Mouse (Mus musculus) embryo, embryonic 11.5 days (tissue): ENCODE data around the gene Psme2.
A peak's percentile ranks its signal among the peaks of the same experiment; 100 is the strongest.

Experiments
- DNase-seq: peaks from one replicate; pipeline ENCODE4 v3.0.0-alpha.2; 2012; ENCODE audit warnings: low read depth, low spot score

Gene Psme2

GRCm38 (mm10) chr14:55596036-55596690 lies 5.2 kb upstream of the Psme2 start:
- DNase-seq = no peak

GRCm38 (mm10) chr14:55592226-55592625 lies 1.3 kb upstream of the Psme2 start:
- DNase-seq = no peak

- DNase-seq = peak; percentile 81
Observed at GRCm38 (mm10) chr14:55591331-55591891, 498 bp upstream of the Psme2 start, which contains the start of gene Rnf31. Rnf31 (plus strand) TSS chr14:55591708.

- DNase-seq = no peak
Observed at GRCm38 (mm10) chr14:55589771-55590448, 1.0 kb downstream of the Psme2 start.

- no peak for DNase-seq
Observed at GRCm38 (mm10) chr14:55589271-55589670, 1.6 kb downstream of the Psme2 start.

GRCm38 (mm10) chr14:55586149-55586548 lies 4.8 kb downstream of the Psme2 start:
- no peak for DNase-seq

GRCm38 (mm10) chr14:55585566-55585960 lies 5.3 kb downstream of the Psme2 start:
- no peak for DNase-seq

GRCm38 (mm10) chr14:55584702-55585565 lies 6.0 kb downstream of the Psme2 start, which contains the start of gene Emc9:
Emc9 (minus strand) TSS chr14:55585302.
- DNase-seq = no peak

- no peak for DNase-seq
Observed at GRCm38 (mm10) chr14:55584303-55584701, 6.6 kb downstream of the Psme2 start.

GRCm38 (mm10) chr14:55581981-55582681 lies 8.8 kb downstream of the Psme2 start:
- DNase-seq = no peak

- DNase-seq = no peak
Observed at GRCm38 (mm10) chr14:55580731-55581130, 10.2 kb downstream of the Psme2 start.

- DNase-seq = no peak
Observed at GRCm38 (mm10) chr14:55579511-55580496, 11.1 kb downstream of the Psme2 start.

- no peak for DNase-seq
Observed at GRCm38 (mm10) chr14:55578668-55579269, 12.1 kb downstream of the Psme2 start.

GRCm38 (mm10) chr14:55577871-55578667 lies 12.8 kb downstream of the Psme2 start, which contains the start of gene Psme1:
Psme1 (plus strand) TSS chr14:55578123.
- peak; percentile 56 for DNase-seq

GRCm38 (mm10) chr14:55576376-55576775 lies 14.5 kb downstream of the Psme2 start:
- no peak for DNase-seq

- DNase-seq = no peak
Observed at GRCm38 (mm10) chr14:55575711-55576110, 15.2 kb downstream of the Psme2 start.

GRCm38 (mm10) chr14:55575302-55575701 lies 15.6 kb downstream of the Psme2 start, which contains the start of gene Fitm1:
Fitm1 (plus strand) TSS chr14:55575617.
- no peak for DNase-seq

GRCm38 (mm10) chr14:55571760-55572159 lies 19.2 kb downstream of the Psme2 start:
- no peak for DNase-seq

- DNase-seq = no peak
Observed at GRCm38 (mm10) chr14:55570588-55570987, 20.3 kb downstream of the Psme2 start.
